Mouse (Mus musculus) left cerebral cortex, postnatal 25 days (tissue): ENCODE data around the gene Helb. TPM values are rescaled to one million over a fixed set of nuclear protein-coding genes. Genes with fewer than 3 reads are reported as not detected.

Experiments
- DNase-seq, 2 experiments: peaks; one replicate each; pipeline ENCODE4 v3.0.0; 2022; ENCODE audit warnings: low spot score in 2 of 2, mixed read lengths in 1 of 2
- intact Hi-C: fragments of 180-260 bp; cut with DNase I; formaldehyde crosslinking; loops from one replicate; pipeline ENCODE4 v1.15.1; 2025
- total RNA-seq, 2 experiments: library from RNA; stranded (reverse); gene quantifications; 2 replicates each; pipeline ENCODE4 v1.2.3; 2021

The Helb gene
- total RNA-seq, 2 experiments from 2014 or later = 3.3 to 3.6 TPM

DNA sequence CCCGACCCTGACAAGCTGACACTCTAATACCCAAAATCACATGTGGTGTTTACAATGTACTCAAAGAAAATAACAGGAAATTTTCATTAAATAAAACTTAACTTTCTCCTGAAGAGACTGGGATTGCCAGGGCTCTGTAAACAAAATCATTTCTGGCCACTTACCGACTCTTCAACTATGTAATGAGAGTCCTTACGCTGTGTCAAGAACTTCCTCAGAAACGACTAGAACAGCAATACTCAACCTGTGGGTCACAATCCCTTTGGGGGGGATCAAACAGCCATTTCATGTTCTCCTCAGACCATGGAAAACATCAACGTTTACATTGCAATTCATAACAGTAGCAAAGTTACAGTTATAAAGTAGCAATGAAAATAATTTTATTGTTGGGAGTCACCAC is 15.2 kb downstream of the Helb start:
- DNase-seq = no peak
- intact Hi-C loops = no loop called here

DNA sequence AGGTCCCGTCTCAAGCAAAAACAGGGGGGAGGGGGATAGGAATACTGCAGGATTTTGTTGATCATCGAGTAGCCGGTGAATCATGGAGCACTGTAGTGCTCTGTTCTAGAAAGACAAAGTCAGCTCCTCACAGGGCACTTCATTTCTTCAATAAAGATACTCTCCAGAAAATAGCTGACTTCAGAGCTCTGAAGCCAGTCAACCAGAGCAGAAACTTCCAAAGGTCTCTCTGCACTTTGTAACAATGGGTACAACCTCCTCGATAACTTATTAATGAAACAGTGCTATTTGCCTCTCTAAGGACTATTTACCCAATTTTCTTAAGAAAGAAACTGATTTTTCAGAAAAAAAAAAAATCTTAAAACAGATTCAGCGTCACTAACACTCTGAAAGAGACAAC is 17.1 kb downstream of the Helb start:
- no peak for DNase-seq
- intact Hi-C loops = no loop called here

DNA sequence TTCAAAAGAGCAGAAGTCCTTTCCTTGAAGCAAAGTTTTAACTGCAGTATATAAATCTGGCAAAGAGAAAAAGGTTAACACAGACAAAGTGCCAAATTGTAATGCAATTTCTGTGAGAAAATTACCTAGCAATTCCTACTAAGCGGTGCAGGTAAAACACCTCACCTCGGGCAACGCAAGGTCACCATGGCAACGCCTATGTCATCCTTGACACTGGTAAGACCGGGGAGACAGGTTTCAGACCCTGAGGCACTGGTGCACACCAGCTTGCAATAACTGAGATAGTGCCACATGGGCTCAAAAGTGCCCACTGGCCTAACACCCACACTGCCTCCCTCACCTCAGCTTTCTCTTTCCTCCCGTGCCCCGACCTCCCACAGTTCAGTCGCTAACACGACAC is 17.7 kb downstream of the Helb start:
- no peak for DNase-seq
- intact Hi-C loops = no loop called here

DNA sequence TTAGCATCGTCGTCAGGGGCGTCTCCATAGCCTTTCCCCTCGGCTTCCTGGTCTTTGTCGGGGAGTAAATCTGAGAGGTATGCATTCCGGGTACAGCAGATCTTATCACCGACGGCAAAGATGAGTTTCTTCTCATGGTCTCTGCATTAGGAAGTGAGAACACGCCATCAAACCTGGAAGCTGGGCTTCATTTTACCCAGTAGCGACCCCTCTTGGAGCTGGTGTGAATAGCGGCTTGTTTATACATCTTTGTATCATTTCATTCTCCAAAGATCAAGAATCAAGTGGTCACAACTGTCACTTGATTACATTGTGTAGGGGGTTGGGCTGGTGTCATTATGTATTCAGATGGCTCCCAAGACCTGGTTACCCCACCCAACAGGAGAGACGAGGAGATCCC is 20.2 kb downstream of the Helb start:
- intact Hi-C loops = no loop called here
- DNase-seq = no peak

DNA sequence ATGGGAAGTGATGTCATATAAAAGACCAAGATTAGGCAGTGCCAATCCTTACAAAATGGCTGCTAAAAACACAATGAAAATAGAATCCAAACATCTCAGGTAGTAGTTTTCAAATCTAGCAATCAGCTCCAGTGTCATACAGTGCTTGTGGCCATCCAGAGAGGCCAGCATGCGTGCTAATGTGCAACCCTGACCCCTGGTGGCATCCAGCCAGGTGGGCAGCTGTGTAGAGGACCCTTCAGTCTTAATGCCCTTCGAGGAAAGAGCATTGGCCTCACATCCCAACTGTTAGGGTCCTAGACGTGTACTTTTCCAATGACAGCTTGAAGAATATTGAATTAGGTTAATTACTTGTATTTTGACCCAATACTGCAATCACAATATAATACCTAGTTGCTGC is 34.9 kb downstream of the Helb start:
- intact Hi-C loops = no loop called here

DNA sequence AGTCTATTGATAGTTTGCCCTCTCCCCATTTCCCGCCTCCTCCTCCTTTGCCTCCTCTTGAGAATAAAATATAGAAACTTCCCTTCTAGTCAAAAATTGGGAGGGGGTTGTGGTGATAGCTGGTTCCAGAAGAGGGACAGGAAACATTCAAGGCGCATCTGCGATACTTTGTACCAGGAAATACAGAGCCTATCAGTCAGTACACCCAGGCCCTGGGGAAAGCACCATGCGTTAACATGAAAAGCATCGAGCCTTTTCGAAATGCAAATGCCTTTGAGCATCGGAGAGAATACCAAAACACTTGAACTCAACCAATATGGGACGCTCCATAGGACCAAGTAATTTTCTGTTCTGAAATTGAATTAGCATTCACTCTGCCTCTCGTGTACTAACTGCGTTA is 46.5 kb downstream of the Helb start:
- intact Hi-C loops = no loop called here
- DNase-seq = no peak

More for the DNA sequence above, 34.9 kb downstream of the Helb start:
- DNase-seq = no peak

DNA sequence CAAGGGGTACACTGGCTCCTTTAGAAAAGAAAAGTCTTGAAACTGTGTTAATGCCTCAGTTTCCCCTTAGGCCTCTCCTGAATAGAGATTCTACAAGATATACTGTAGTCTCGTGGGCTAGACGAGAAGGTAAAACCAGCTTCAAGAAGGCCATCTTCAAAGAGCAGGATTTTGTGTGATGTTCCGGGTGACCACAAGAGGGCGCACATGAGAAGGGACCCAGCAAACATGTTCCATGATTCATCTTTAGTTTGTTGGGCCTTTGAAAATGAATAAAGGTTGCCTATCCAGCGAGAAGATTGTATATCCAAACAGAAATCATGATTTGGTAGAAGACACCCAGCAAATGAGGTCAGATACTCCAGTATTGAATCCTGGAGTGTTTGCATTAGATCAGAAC is 48.4 kb downstream of the Helb start:
- intact Hi-C loops = loop anchor here (5.0 kb wide), 1 partner anchor 177 kb away; no protein-coding TSS in a partner anchor

DNA sequence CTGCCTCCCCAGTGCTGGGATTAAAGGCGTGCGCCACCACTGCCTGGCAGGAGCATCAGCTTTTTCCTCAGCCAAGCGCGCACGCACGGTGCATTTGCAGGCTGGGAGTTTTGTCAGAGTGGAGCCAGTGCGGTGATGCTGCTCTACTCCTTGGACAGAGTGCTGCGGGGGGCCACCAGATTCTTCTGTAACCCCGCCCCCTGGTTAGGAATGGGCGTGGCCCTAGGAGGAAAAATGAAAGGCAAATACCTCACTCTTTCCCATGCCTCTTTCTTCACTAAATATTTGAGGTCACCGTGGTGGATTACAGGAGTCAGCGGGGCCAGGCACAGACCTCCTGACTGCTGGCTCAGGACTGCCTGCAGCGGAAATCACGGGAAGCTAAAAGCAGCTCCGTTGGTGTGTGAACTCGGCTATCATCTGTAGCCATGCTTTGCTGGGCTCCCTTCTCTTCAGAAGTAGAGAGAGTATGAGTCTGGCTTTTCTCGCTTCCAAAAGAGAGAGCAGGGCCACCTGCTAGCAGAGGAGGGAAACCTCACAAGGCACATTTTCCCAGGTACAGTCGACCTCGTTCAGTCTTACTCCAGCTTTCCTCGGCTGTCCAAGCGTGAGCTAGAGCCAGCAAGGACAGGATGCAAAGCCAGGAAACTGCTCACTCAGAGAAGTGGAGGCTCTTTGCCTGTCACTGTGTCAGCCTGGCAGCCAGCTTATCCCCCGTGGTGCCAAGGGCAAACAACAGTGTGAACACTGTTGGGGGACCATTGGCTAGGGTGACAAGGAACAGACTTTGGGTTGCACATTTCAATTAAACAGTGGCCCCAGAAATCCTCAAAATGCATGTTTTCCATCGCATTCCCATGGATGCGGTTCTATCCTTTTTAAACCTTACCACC is 51.3 kb downstream of the Helb start:
- intact Hi-C loops = loop anchor here (5.0 kb wide), 1 partner anchor 174 kb away; no protein-coding TSS in a partner anchor
- DNase-seq = no peak

More for the DNA sequence above, 48.4 kb downstream of the Helb start:
- DNase-seq = peak; percentile 35 to 56

DNA sequence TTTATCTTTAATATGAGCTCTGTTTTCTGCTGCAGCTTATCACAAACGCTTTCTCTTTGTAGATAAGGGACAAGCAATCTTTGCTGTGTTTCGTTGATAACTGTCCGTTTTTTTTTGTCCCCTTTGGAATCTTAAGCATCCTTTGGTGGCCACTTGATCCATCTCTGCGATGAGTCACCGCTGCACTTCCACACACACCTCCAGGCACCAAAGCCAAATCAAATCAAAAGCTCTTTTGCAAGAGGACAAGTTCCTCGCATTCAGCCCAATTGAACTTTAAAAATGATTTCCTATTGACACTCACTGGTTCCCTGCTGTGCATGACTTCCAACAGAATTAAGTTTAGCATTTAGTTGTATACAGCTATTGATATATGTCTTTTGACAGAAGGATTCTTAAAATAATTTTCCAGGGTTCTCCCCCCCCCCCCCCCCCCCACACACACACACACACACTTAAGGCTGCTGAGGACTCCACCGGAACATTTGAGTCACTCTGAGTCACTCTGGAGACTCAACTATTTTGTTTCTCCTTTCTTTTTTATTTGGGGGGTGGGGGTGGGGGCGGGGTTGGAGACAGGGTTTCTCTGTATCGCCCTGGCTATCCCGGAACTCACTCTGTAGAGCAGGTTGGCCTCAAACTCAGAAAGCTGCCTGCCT is 52.1 kb downstream of the Helb start:
- intact Hi-C loops = loop anchor here (5.0 kb wide), 1 partner anchor 173 kb away; no protein-coding TSS in a partner anchor
- DNase-seq = no peak

DNA sequence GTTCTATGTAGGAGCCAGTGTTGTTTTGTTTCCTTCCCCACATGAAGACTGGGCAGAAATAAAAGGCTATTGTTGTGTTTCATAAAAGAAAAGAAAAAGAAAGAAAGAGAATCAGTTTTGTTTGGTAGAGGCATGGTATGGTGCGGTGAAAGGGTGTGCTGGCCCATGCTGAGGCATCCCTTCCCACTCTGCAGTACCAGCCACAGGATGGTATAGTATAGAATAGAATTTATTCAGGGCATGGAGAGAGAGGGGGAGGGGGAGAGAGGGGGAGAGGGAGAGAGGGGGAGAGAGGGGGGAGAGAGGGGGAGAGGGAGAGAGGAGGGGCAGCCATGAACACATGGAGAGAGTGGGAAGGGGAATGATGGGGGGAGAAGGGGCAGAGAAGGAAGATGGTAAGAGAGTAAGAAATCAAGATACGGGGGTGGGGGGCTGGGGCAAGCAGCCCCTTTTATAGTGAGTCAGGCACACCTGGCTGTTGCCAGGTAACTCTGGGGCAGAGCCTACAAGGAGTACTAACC is 68.0 kb downstream of the Helb start:
- no peak for DNase-seq
- intact Hi-C loops = no loop called here

DNA sequence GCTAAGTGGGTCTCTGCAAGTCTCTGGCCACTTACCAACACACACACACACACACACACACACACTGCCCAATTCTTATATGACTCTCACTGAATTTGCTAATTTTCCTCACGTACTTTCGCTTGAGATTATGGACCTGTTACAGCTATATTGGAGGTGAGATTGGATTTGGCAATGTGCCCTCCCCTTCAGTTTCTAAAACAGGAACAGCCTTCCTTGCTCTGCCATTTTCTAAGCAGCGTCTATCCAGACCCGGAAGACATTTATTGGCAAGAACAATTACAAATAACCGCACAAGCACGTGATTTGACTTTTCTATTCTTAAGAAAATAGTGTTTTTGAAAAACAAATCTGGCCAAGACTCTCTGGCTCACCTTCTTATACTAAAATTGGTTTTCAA is 68.5 kb downstream of the Helb start:
- intact Hi-C loops = no loop called here

DNA sequence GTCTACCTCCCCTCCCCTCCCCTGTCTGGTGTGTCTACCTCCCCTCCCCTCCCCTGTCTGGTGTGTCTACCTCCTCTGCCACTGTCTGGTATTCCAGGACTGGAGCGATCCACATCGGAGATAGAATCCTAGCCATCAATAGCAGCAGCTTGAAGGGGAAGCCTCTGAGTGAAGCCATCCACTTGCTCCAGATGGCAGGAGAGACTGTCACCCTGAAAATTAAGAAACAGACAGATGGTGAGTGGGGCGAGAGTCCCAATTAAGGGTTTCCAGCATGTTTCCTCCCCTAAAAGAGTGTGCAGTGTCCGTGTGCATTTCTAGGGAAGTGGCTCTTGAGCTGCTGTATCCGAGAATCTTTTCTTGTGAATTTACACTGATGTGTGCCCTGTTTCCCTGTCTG is 74.6 kb downstream of the Helb start:
- intact Hi-C loops = loop anchor here (2.0 kb wide), 1 partner anchor 219 kb away; no protein-coding TSS in a partner anchor
- DNase-seq = peak; percentile 73 to 94

More for the DNA sequence above, 68.5 kb downstream of the Helb start:
- DNase-seq = no peak

DNA sequence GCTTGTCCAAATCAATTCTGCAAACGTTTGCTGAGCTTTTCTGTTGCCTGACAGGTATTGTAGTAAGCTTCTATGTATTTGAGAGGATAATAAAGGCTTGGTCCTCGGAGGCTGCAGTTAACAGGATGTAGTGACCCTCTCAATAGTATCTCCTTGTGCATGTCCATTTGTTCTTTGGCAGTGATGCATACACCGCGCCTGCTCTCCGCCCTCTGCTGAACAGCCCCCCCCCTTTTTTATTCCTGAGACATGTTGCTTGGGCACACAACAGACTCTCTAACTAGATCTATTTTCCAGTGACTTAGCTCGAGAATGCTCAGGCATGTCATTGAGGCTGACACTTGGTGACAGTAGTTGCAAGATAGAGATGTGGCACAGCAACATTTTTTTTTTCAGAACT is 77.0 kb downstream of the Helb start:
- no peak for DNase-seq
- intact Hi-C loops = no loop called here

DNA sequence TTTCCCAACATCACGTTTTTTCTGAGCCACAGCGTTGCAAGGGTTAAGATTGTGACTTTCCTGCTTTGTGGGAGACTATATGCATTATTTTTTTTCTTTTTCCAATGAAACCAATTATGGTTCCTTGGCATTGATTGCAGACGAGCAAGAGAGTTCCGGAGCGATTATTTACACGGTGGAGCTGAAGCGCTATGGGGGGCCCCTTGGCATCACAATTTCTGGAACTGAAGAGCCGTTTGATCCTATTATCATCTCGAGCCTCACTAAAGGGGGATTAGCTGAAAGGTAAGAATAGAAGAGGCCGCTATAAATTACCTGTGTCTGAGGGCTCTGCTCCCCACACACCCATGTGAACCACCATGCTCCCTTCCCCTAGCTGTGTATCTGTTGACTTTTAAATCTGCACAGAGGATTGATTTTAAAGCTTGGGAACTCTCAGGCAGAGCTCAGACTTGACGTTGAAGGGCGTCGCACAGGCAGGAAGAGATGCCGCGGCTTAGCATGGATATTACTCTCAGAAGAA is 77.5 kb downstream of the Helb start:
- no peak for DNase-seq
- intact Hi-C loops = no loop called here

DNA sequence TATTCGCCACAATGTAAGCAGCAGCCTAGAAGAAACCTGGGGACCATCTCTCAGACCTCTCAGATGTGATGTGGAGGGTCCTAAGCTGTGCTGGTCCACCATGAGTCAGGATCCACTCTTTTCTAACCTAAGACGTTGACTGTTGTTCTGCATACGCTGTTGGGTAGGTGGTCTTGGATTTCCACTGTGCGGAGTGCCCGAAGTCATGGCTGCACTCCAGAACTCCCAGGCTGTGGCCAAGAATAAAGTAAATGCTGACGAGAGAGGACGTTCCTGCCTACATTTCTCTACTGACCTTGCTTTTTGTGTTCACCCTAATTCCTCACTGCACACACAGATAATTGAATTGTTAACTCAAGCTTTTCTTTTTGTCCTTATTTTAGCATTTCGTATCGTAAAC is 78.9 kb downstream of the Helb start:
- intact Hi-C loops = no loop called here
- no peak for DNase-seq

Other genes with a start within 250 kb of the Helb start
- gene Tmbim4, start 88.6 kb upstream of the Helb start, total RNA-seq = 10 to 100 TPM; 60.8 to 70.3 TPM
- gene Irak3, start 89.1 kb upstream of the Helb start, total RNA-seq = under 1 TPM; 0.41 to 0.44 TPM
- 10 to 100 TPM; 18.4 to 20.3 TPM for gene Llph, start 114.1 kb upstream of the Helb start, total RNA-seq